Mouse (Mus musculus): Measurements from ENCODE around the gene Map1lc3b. TPM values are rescaled to one million over a fixed set of nuclear protein-coding genes. Genes with fewer than 3 reads are reported as not detected.

Map1lc3b gene
- polyA plus RNA-seq, 1 experiment from 2014 or later, result 389 TPM

DNA sequence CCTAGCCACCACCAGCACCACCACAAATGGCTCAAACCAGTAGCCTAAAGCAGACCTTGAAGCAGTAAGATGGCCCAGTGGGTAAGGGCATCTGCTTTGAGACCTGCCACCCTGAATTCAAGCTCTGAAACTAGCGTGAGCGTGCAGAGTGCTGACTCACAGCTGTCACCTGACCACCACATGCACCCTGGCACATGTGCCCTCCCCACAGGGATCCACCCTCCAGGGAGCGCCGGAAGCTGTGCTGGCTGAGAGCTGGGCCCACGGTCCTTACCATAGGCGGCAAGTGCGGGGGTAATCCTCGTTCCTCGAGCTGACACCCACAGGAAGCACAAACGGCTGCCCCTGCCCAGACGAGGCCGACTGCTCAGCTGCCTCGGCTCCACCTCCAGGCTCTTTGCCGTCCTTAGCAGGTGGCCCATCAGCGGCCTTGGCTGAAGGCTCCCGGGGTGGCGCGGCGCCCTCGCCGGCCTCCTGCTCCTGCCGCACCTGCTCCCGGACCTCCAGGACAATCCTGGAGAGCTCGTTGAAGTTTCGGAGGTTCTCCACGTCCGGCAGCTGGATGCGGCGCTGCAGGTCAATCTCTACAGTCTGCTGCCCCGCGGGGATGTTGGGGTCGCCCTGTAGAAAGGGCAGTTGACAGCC, 36.2 kb upstream of the Map1lc3b start:
- ATAC-seq (ENCODE audit: low FRiP score) (no peak), DNase-seq (ENCODE audit: low spot score) (no peak)
- H3K9me3 ChIP-seq (ENCODE audit: control insufficient read depth, low read length), result no peaks in the 10 kb centered on the region
- no peak overlapping the region for H3K4me3 ChIP-seq (replicated peaks; ENCODE audit: low read length)
- no peaks in the 10 kb centered on the region for H3K4me1 ChIP-seq (replicated peaks; ENCODE audit: control insufficient read depth, insufficient read depth, low read length)
- WGBS, result 89% methylated on average over 32 of the region's 32 CpGs
- H3K36me3 ChIP-seq (replicated peaks; ENCODE audit: control insufficient read depth, insufficient read depth), result peaks cover 74% of the 10 kb centered on the region
- H3K9ac ChIP-seq, result no peak overlapping the region
- no peak overlapping the region for H3K4me2 ChIP-seq (replicated peaks)
- no peak overlapping the region for H3K27ac ChIP-seq
- no peaks in the 10 kb centered on the region for H3K27me3 ChIP-seq (ENCODE audit: control insufficient read depth, insufficient read depth, low read length)

DNA sequence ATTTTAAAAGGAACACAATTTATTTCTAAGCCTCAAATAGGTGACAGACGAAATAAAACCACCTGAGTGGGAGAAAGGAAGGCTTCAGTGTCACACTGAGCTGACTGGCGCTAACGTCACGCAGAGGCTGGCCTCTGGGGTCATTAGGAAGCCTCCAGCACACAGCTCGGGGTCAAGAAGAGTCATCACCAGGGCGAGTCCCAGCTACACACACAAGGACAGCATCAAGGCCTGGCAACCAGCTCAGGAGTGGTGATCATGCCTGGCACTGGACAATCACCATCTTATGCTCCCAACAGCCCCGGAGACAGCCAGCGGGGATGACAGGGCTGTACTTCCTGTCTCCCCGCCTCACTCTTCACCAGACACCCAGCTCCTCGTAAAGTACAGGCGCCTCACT, 32.4 kb upstream of the Map1lc3b start:
- no peak overlapping the region for H3K4me3 ChIP-seq (replicated peaks; ENCODE audit: low read length)
- H3K4me2 ChIP-seq (replicated peaks), result no peak overlapping the region
- H3K9me3 ChIP-seq (ENCODE audit: control insufficient read depth, low read length), result no peaks in the 10 kb centered on the region
- no peak for ATAC-seq (ENCODE audit: low FRiP score)
- no peak overlapping the region for H3K9ac ChIP-seq
- no peaks in the 10 kb centered on the region for H3K27me3 ChIP-seq (ENCODE audit: control insufficient read depth, insufficient read depth, low read length)
- H3K4me1 ChIP-seq (replicated peaks; ENCODE audit: control insufficient read depth, insufficient read depth, low read length), result no peaks in the 10 kb centered on the region
- no peak for DNase-seq (ENCODE audit: low spot score)
- H3K27ac ChIP-seq, result no peak overlapping the region
- H3K36me3 ChIP-seq (replicated peaks; ENCODE audit: control insufficient read depth, insufficient read depth), result peaks cover 49% of the 10 kb centered on the region
- 87% methylated on average over 11 of the region's 11 CpGs for WGBS

DNA sequence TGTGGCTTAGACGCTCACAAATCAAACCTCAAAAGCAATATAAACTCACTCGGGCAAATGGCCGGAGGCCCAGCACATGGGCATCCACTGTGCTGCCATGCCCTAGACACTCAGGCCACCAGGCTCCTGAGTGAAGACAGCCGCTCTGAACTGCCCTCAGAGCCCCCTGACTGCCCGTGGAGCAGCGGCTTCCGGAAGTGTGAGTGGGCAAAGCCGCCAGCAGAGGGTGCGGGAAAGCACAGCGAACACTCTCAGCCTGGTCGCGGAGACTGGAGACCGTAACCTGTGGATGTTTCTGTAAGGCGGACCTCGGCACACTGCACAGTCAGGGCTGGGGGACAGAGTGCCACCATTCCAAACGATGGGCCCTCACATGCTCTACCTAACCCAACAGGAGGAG, 31.6 kb upstream of the Map1lc3b start:
- Histone ChIP-seq H3K9me3 (ENCODE audit: control insufficient read depth, low read length) (no peaks in the 10 kb centered on the region), H3K36me3 (replicated peaks; ENCODE audit: control insufficient read depth, insufficient read depth) (peaks cover 41% of the 10 kb centered on the region), H3K4me3 (replicated peaks; ENCODE audit: low read length) (no peak overlapping the region), H3K9ac (no peak overlapping the region), H3K4me2 (replicated peaks) (no peak overlapping the region), H3K27ac (no peak overlapping the region), H3K27me3 (ENCODE audit: control insufficient read depth, insufficient read depth, low read length) (no peaks in the 10 kb centered on the region), H3K4me1 (replicated peaks; ENCODE audit: control insufficient read depth, insufficient read depth, low read length) (no peaks in the 10 kb centered on the region)
- DNase-seq (ENCODE audit: low spot score) (no peak), ATAC-seq (ENCODE audit: low FRiP score) (no peak)
- WGBS, result 89% methylated on average over 16 of the region's 16 CpGs

DNA sequence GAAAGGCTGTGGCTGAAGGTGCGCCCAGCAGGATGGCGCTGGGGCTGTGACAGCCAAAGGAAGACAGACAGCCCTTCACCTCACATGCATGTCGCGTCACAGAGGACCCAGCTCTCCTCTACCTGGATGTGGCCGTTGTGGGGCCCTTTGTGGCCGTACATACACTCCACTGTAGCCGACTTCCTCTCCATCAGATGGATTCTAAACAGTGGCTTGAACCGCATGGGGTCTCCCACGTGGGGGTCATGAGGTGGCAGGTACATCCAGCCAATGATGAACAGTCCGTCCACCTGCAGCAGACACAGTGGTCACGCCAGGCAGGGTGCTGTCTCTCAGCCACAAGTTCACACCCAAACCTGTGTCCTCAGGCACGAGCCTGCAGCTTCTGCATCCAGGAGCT, 30.4 kb upstream of the Map1lc3b start:
- H3K9ac ChIP-seq, result no peak overlapping the region
- no peak overlapping the region for H3K4me2 ChIP-seq (replicated peaks)
- no peaks in the 10 kb centered on the region for H3K4me1 ChIP-seq (replicated peaks; ENCODE audit: control insufficient read depth, insufficient read depth, low read length)
- DNase-seq (ENCODE audit: low spot score) (no peak), ATAC-seq (ENCODE audit: low FRiP score) (no peak)
- H3K27me3 ChIP-seq (ENCODE audit: control insufficient read depth, insufficient read depth, low read length), result no peaks in the 10 kb centered on the region
- H3K36me3 ChIP-seq (replicated peaks; ENCODE audit: control insufficient read depth, insufficient read depth), result peaks cover 29% of the 10 kb centered on the region
- H3K9me3 ChIP-seq (ENCODE audit: control insufficient read depth, low read length), result no peaks in the 10 kb centered on the region
- H3K4me3 ChIP-seq (replicated peaks; ENCODE audit: low read length), result no peak overlapping the region
- H3K27ac ChIP-seq, result no peak overlapping the region
- WGBS, result 95% methylated on average over 12 of the region's 12 CpGs

DNA sequence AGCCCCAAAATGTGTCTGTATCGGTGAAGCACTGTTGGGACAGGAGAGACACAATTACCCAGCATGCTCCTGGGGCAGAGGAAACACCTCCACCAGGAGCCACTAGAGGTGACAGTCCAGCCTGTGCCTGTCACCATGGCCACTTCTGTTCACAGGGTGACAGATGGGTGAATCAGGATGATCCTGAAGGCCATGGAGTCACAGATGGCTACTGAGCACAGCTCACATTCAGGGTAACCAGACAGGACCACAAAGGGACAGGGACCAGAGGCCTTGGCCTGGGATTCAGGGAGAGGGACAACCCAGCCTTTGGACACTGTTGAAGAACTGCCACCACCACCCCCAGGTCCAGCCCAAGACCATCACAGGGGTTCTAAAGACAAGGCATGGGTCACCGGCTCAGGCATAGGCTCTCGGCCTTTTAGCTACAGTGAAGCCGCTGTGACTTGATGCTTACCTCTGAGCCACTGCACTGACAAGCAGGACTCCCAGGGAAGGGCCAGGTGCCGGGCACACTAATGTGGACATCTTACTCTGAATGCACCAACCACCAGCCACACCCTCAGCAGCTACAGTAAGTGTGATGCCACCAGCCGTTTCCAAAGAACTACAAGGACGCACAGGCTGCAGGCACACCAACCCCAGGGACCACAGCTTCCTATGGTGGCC, 29.6 kb upstream of the Map1lc3b start:
- no peak overlapping the region for H3K9ac ChIP-seq

DNA sequence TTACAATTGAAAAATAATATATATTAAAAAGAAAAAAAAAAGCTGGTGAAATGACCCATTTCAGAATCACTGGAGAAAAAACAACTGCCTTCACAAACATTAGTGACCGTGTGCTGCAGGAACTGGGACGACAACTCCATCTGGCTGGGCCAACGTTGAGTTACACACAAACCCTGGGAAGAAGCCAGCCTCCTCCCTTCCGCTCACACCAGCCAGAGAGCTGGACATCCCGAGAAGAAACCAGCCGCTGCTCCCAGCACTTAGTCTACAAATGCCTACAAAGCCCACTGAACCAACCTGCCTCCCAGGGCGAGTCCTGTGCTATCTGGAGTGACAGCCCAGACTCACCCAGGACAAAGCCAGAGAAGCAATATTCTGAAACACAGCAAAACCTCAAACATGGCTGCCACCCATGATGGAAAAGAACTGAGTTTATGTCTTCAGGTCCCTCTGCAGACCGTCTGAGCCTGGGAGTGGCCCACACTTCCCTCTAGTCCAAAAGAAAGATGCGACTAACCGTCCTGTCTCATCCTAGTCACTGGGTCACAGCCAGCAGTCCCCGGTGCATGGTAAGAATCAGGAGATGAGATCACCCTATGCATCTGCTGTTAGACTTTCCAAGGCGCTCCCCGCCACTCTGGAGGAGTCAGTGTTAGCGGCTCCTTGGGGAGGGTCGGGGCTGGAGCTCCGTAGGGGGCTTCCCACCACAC, 28.4 kb upstream of the Map1lc3b start:
- no peaks in the 10 kb centered on the region for H3K9me3 ChIP-seq (ENCODE audit: control insufficient read depth, low read length)
- H3K36me3 ChIP-seq (replicated peaks; ENCODE audit: control insufficient read depth, insufficient read depth), result peaks cover 34% of the 10 kb centered on the region
- DNase-seq (ENCODE audit: low spot score), result no peak
- no peaks in the 10 kb centered on the region; the same call in 1 of the 2 replicates for H3K4me1 ChIP-seq (replicated peaks; ENCODE audit: control insufficient read depth, insufficient read depth, low read length)
- WGBS, result 89% methylated on average over 16 of the region's 16 CpGs
- no peaks in the 10 kb centered on the region for H3K27me3 ChIP-seq (ENCODE audit: control insufficient read depth, insufficient read depth, low read length)
- H3K9ac ChIP-seq, result no peak overlapping the region
- no peak for ATAC-seq (ENCODE audit: low FRiP score)
- H3K4me2 ChIP-seq (replicated peaks), result no peak overlapping the region
- H3K4me3 ChIP-seq (replicated peaks; ENCODE audit: low read length), result no peak overlapping the region
- H3K27ac ChIP-seq, result no peak overlapping the region

More for the DNA sequence above, 29.6 kb upstream of the Map1lc3b start:
- peaks cover 28% of the 10 kb centered on the region for H3K36me3 ChIP-seq (replicated peaks; ENCODE audit: control insufficient read depth, insufficient read depth)
- no peak overlapping the region for H3K27ac ChIP-seq
- WGBS, result 95% methylated on average over 7 of the region's 7 CpGs
- H3K4me2 ChIP-seq (replicated peaks), result no peak overlapping the region
- ATAC-seq (ENCODE audit: low FRiP score), result no peak
- no peaks in the 10 kb centered on the region for H3K4me1 ChIP-seq (replicated peaks; ENCODE audit: control insufficient read depth, insufficient read depth, low read length)
- no peak overlapping the region for H3K4me3 ChIP-seq (replicated peaks; ENCODE audit: low read length)
- no peak for DNase-seq (ENCODE audit: low spot score)
- no peaks in the 10 kb centered on the region for H3K9me3 ChIP-seq (ENCODE audit: control insufficient read depth, low read length)
- H3K27me3 ChIP-seq (ENCODE audit: control insufficient read depth, insufficient read depth, low read length), result no peaks in the 10 kb centered on the region

DNA sequence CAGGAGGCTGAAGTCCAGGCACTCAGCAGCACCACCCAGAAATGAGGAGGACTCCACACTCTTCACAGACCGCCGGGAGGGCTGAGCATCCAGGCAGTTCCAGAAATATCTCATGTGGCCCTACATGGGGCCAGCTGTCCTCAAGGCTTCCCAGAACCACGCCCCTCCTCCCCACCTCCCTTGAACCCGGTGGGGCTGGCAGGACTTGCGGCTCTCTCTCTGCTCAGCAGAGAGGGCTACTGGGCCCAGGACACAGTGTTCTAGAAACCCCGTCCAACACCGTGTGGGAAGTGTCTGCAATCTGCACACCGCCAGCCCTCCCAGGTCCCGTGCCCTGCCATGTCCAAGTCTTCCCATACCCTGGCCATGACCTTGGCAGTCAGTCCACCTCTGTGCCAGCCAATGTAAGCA, 27.2 kb upstream of the Map1lc3b start:
- Histone ChIP-seq H3K4me3 (replicated peaks; ENCODE audit: low read length) (no peak overlapping the region), H3K4me1 (replicated peaks; ENCODE audit: control insufficient read depth, insufficient read depth, low read length) (no peaks in the 10 kb centered on the region; the same call in 1 of the 2 replicates), H3K4me2 (replicated peaks) (no peak overlapping the region), H3K36me3 (replicated peaks; ENCODE audit: control insufficient read depth, insufficient read depth) (peaks cover 33% of the 10 kb centered on the region), H3K27me3 (ENCODE audit: control insufficient read depth, insufficient read depth, low read length) (no peaks in the 10 kb centered on the region), H3K9me3 (ENCODE audit: control insufficient read depth, low read length) (no peaks in the 10 kb centered on the region), H3K27ac (no peak overlapping the region), H3K9ac (no peak overlapping the region)
- ATAC-seq (ENCODE audit: low FRiP score), result no peak
- no peak for DNase-seq (ENCODE audit: low spot score)
- 80% methylated on average over 9 of the region's 9 CpGs for WGBS

DNA sequence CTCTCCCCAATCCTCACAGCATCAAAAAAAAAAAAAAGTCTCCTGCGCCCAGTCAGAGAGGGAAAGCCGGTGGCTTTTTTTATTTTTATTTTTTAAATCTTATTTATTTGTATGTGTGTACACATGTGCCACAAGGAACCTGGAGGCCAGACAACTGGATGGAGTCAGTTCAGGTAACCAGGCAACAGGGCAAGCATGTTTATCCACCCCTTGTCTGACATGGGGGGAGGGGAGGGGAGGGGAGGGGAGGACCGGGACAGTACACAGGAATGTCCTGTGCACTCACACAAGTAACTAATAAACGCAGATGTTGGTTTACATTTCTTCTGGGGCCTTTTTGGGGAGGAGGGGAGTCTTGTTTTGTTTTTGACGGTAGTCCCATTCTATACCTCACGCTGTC, 26.5 kb upstream of the Map1lc3b start:
- no peak overlapping the region for H3K27ac ChIP-seq
- H3K9ac ChIP-seq, result no peak overlapping the region
- H3K4me1 ChIP-seq (replicated peaks; ENCODE audit: control insufficient read depth, insufficient read depth, low read length), result no peaks in the 10 kb centered on the region; the same call in 1 of the 2 replicates
- ATAC-seq (ENCODE audit: low FRiP score) (no peak), DNase-seq (ENCODE audit: low spot score) (no peak)
- WGBS, result 65% methylated on average over 6 of the region's 6 CpGs
- H3K4me3 ChIP-seq (replicated peaks; ENCODE audit: low read length), result no peak overlapping the region
- H3K36me3 ChIP-seq (replicated peaks; ENCODE audit: control insufficient read depth, insufficient read depth), result peaks cover 26% of the 10 kb centered on the region
- H3K9me3 ChIP-seq (ENCODE audit: control insufficient read depth, low read length), result no peaks in the 10 kb centered on the region
- no peak overlapping the region for H3K4me2 ChIP-seq (replicated peaks)
- no peaks in the 10 kb centered on the region for H3K27me3 ChIP-seq (ENCODE audit: control insufficient read depth, insufficient read depth, low read length)

DNA sequence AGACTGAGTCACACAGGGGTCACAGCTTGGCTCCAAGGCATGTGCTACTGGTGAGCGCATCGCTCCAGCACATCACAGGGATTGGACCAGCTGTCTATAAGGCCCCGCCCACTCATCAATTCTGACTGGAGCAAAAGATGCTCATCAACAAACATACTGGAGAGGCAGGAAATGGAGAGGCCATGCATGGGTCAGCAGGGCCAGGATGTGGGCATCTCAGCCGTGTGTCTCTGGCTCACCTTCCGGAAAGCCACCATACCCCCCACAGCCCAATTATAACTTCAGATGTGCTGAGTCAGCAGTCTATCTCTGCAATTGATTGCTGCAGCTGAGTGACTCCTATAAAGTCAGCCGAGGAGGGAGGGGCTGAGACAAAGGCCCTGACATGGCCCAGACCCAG, 21.8 kb upstream of the Map1lc3b start:
- Histone ChIP-seq H3K27ac (no peak overlapping the region), H3K9me3 (ENCODE audit: control insufficient read depth, low read length) (no peaks in the 10 kb centered on the region), H3K4me2 (replicated peaks) (no peak overlapping the region), H3K4me1 (replicated peaks; ENCODE audit: control insufficient read depth, insufficient read depth, low read length) (no peaks in the 10 kb centered on the region; the same call in 1 of the 2 replicates), H3K36me3 (replicated peaks; ENCODE audit: control insufficient read depth, insufficient read depth) (peaks cover 12% of the 10 kb centered on the region; the same call in 1 of the 2 replicates), H3K4me3 (replicated peaks; ENCODE audit: low read length) (no peak overlapping the region), H3K9ac (no peak overlapping the region), H3K27me3 (ENCODE audit: control insufficient read depth, insufficient read depth, low read length) (no peaks in the 10 kb centered on the region)
- 71% methylated on average over 6 of the region's 6 CpGs for WGBS
- DNase-seq (ENCODE audit: low spot score) (no peak), ATAC-seq (ENCODE audit: low FRiP score) (no peak)

Data from hindbrain, embryonic 14.5 days (tissue).